Mouse (Mus musculus) forebrain, embryonic 16.5 days (tissue): ENCODE data around the gene Fli1. TPM values are rescaled to one million over a fixed set of nuclear protein-coding genes. Genes with fewer than 3 reads are reported as not detected.

Experiments used
- ATAC-seq: fragments of 200-750 bp; cut with Nextera tagmentation; 2 replicates; pipeline ENCODE4 v1.8.0; 2017; ENCODE audit warnings: mild to moderate bottlenecking, moderate library complexity
- H3K27ac ChIP-seq: fragments of 300-500 bp; sonication (generic); 2 replicates; pipeline ENCODE4 v1.5.1; 2014; ENCODE audit warnings: low read length, control low read depth
- H3K27me3 ChIP-seq: fragments of 300-500 bp; sonication (generic); replicated peaks from 2 replicates; pipeline ENCODE4 v1.6.1; 2014; ENCODE audit warnings: low read length; ENCODE audit not compliant: control insufficient read depth, insufficient read depth
- H3K36me3 ChIP-seq: fragments of 300-500 bp; sonication (generic); 2 replicates; pipeline ENCODE4 v1.6.1; 2014; ENCODE audit not compliant: control insufficient read depth, insufficient read depth
- H3K4me1 ChIP-seq: fragments of 300-500 bp; sonication (generic); replicated peaks from 2 replicates; pipeline ENCODE4 v1.6.1; 2014; ENCODE audit warnings: low read length; ENCODE audit not compliant: control insufficient read depth, insufficient read depth
- H3K4me2 ChIP-seq: fragments of 300-500 bp; sonication (generic); 2 replicates; pipeline ENCODE4 v1.6.1; 2014; ENCODE audit warnings: mild to moderate bottlenecking, low read length, control low read depth
- H3K4me3 ChIP-seq: fragments of 300-500 bp; sonication (generic); replicated peaks from 2 replicates; pipeline ENCODE4 v1.5.1; 2014; ENCODE audit warnings: mild to moderate bottlenecking, low read length, control low read depth
- H3K9ac ChIP-seq: fragments of 300-500 bp; sonication (generic); replicated peaks from 2 replicates; pipeline ENCODE4 v1.6.1; 2014; ENCODE audit warnings: low read depth, low read length, control low read depth
- H3K9me3 ChIP-seq: fragments of 300-500 bp; sonication (generic); 2 replicates; pipeline ENCODE4 v1.6.1; 2016; ENCODE audit warnings: low read length; ENCODE audit not compliant: control insufficient read depth
- WGBS: fragments of 180-500 bp; shearing (Covaris S2); extraction: QIAGEN DNeasy Blood & Tissue Kit; methylation state at CpG from one replicate; pipeline ENCODE4 v1.1.7; 2014; 5-methylcytosine and 5-hydroxymethylcytosine counted together
- polyA plus RNA-seq: library from polyadenylated mRNA; unstranded; fragments of >200 nt; fragmentation: Nextera tagmentation; extraction: Ambion mirVana; gene quantifications from 2 replicates; pipeline ENCODE4 v1.2.1, GENCODE M21; 2015

Gene Fli1
- polyA plus RNA-seq, 1 experiment from 2014 or later = 7.3 TPM

DNA sequence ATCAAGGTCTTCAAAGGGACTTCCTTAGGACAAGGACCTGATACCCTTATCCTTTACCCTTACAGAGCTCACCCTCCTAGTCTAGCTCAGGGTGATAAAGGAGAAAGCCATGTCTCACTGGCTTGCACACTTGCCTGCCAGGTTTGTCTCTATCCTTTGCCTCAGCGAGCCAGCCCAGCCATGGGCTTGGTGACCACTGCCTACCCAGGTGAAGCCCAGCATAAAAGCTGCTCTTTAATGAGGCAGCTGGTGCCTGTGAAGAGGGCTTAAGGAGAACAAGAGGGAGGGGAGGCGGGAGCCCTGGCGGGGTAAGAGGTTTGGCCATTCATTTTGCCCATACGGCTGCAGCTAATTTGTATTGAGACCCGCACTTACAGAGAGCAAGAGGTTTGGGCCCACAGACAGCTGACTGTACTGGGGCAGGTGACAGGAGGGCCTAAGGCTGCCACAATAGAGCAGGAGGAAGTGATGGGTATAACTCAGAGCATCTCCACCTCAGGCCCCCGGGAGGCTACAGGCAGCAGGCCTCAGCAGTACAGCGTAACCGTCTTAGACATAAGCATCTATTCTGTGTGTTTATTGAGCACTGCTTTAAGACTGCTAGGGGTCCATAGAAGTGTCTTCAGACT lies 73.4 kb downstream of the Fli1 start:
- Histone ChIP-seq H3K36me3 (no peaks in the 10 kb centered on the region), H3K4me3 (no peak overlapping the region), H3K4me2 (no peak overlapping the region), H3K27ac (no peak overlapping the region), H3K4me1 (no peaks in the 10 kb centered on the region), H3K9ac (no peak overlapping the region), H3K27me3 (no peaks in the 10 kb centered on the region), H3K9me3 (no peaks in the 10 kb centered on the region)
- ATAC-seq = no peak
- 22% methylated on average over 8 of the region's 8 CpGs for WGBS

- no peak for ATAC-seq
- H3K9ac ChIP-seq = no peak overlapping the region
- no peak overlapping the region for H3K4me2 ChIP-seq
- no peaks in the 10 kb centered on the region for H3K36me3 ChIP-seq
- WGBS = 57% methylated on average over 1 of the region's 1 CpGs
- H3K27ac ChIP-seq = no peak overlapping the region
- no peaks in the 10 kb centered on the region for H3K4me1 ChIP-seq
- no peak overlapping the region for H3K4me3 ChIP-seq
- H3K27me3 ChIP-seq = no peaks in the 10 kb centered on the region
- H3K9me3 ChIP-seq = no peaks in the 10 kb centered on the region
Measured at GRCm38 (mm10) chr9:32468313-32468712, 74.3 kb downstream of the Fli1 start.

GRCm38 (mm10) chr9:32467443-32467842 lies 75.2 kb downstream of the Fli1 start:
- ATAC-seq = no peak

DNA sequence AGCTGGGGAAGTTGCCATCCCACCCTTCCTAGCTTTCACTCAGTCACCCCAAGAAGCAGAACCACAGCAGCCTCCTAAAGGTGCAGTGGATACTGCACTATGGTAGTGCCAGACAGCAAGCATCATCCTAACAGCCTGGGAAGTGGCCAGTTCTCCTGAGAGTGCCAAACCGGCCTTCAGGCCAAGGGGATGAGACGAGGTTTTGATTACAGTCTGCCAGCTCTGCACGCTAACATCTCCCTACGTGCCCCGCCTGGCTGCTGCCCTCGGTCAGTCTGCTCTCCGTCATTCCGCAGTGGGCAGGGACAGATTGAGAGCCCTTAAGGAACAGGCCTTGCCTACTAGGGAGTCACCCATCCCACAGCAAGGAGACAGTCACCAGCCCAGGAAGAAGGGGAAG lies 75.8 kb downstream of the Fli1 start:
- Histone ChIP-seq H3K36me3 (no peaks in the 10 kb centered on the region), H3K4me3 (no peak overlapping the region), H3K4me2 (no peak overlapping the region), H3K9me3 (no peaks in the 10 kb centered on the region), H3K27ac (no peak overlapping the region), H3K9ac (no peak overlapping the region), H3K27me3 (no peaks in the 10 kb centered on the region), H3K4me1 (no peaks in the 10 kb centered on the region)
- 78% methylated on average over 8 of the region's 8 CpGs for WGBS
- ATAC-seq = no peak

More at GRCm38 (mm10) chr9:32467443-32467842, 75.2 kb downstream of the Fli1 start:
- Histone ChIP-seq H3K9ac (no peak overlapping the region), H3K4me3 (no peak overlapping the region), H3K4me1 (no peaks in the 10 kb centered on the region), H3K4me2 (no peak overlapping the region), H3K36me3 (no peaks in the 10 kb centered on the region), H3K9me3 (no peaks in the 10 kb centered on the region), H3K27ac (no peak overlapping the region), H3K27me3 (no peaks in the 10 kb centered on the region)
- 84% methylated on average over 8 of the region's 8 CpGs for WGBS

GRCm38 (mm10) chr9:32456707-32457106 lies 86.0 kb downstream of the Fli1 start:
- Histone ChIP-seq H3K27ac (no peak overlapping the region), H3K4me1 (no peaks in the 10 kb centered on the region), H3K9ac (no peak overlapping the region), H3K4me2 (no peak overlapping the region), H3K36me3 (no peaks in the 10 kb centered on the region), H3K4me3 (no peak overlapping the region), H3K9me3 (no peaks in the 10 kb centered on the region), H3K27me3 (no peaks in the 10 kb centered on the region)
- ATAC-seq = no peak
- 82% methylated on average over 3 of the region's 3 CpGs for WGBS

GRCm38 (mm10) chr9:32450161-32450560 lies 92.5 kb downstream of the Fli1 start:
- H3K4me3 ChIP-seq = no peak overlapping the region
- 0 out of 2 replicates have a peak overlapping the region, but pooled peaks have one; percentile 15 for H3K9ac ChIP-seq
- WGBS = 7% methylated on average over 7 of the region's 7 CpGs
- no peaks in the 10 kb centered on the region for H3K9me3 ChIP-seq
- peak; percentile 47; the same call in 1 of the 2 replicates for ATAC-seq
- H3K4me1 ChIP-seq = 0 out of 2 replicates have a peak, but pooled peaks cover 4% of the 10 kb centered on the region
- H3K27me3 ChIP-seq = no peaks in the 10 kb centered on the region
- H3K36me3 ChIP-seq = no peaks in the 10 kb centered on the region
- H3K27ac ChIP-seq = no peak overlapping the region
- H3K4me2 ChIP-seq = no peak overlapping the region

DNA sequence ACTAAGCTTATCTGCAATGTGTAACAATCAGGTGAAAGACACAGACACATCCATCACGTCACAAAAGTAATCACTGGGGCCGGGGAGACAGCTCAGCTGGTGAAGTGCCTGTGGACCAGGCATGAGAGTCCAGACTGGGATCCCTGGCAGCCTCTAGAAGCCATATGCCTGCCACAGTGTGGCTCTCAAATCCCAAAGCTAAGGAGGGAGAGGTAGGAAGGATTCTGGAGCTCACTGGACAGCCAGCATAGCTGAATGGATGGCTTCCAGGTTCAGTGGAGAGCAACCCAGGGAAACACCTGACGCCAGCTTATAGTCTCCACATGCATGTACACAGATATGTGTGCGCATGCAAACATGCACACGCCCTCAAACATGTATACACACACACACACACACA lies 93.9 kb downstream of the Fli1 start:
- Histone ChIP-seq H3K9me3 (no peaks in the 10 kb centered on the region), H3K4me1 (peaks cover 6% of the 10 kb centered on the region; the same call in 1 of the 2 replicates), H3K4me3 (no peak overlapping the region), H3K4me2 (no peak overlapping the region), H3K27ac (no peak overlapping the region), H3K36me3 (no peaks in the 10 kb centered on the region), H3K9ac (no peak overlapping the region), H3K27me3 (no peaks in the 10 kb centered on the region)
- ATAC-seq = no peak
- WGBS = 73% methylated on average over 5 of the region's 5 CpGs

DNA sequence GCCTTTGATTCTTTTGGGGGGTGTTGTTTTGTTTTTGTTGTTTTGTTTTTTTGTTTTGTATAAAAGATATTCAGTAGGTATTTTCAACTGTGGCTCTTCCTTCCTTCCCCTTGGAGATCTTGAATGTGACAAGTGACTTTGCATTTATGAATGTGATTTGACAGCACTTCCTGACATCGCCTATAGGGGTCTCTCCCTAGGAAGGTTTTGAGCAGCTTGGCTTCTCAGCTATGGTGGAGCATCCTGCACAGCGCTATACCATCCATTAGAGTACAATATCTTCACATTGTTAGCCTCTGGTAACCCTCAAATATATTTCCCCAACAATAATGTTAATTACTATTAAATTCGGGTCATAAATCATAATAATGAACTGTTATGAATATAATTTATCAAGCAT lies 96.9 kb downstream of the Fli1 start:
- no peak for ATAC-seq
- Histone ChIP-seq H3K9me3 (no peaks in the 10 kb centered on the region), H3K27me3 (no peaks in the 10 kb centered on the region), H3K9ac (no peak overlapping the region), H3K36me3 (no peaks in the 10 kb centered on the region), H3K27ac (no peak overlapping the region), H3K4me3 (no peak overlapping the region), H3K4me2 (no peak overlapping the region), H3K4me1 (peaks cover 7% of the 10 kb centered on the region; the same call in 1 of the 2 replicates)
- WGBS = 62% methylated on average over 3 of the region's 3 CpGs

GRCm38 (mm10) chr9:32444453-32445201 lies 98.0 kb downstream of the Fli1 start:
- H3K27ac ChIP-seq = no peak overlapping the region
- peaks cover 3% of the 10 kb centered on the region; the same call in 1 of the 2 replicates for H3K4me1 ChIP-seq
- no peaks in the 10 kb centered on the region for H3K9me3 ChIP-seq
- H3K4me2 ChIP-seq = no peak overlapping the region
- H3K36me3 ChIP-seq = no peaks in the 10 kb centered on the region
- no peak for ATAC-seq
- no peak overlapping the region for H3K9ac ChIP-seq
- no peak overlapping the region for H3K4me3 ChIP-seq
- no peaks in the 10 kb centered on the region for H3K27me3 ChIP-seq
- 73% methylated on average over 6 of the region's 6 CpGs for WGBS
